Mouse (Mus musculus) liver, embryonic 15.5 days (tissue): ENCODE results near the gene Gng7. TPM values are rescaled to one million over a fixed set of nuclear protein-coding genes. Genes with fewer than 3 reads are reported as not detected.

ENCODE experiments used
- ATAC-seq: fragments of 200-750 bp; cut with Nextera tagmentation; 2 replicates; pipeline ENCODE4 v1.8.0; 2017; ENCODE audit warnings: moderate number of reproducible peaks, mild to moderate bottlenecking, moderate library complexity; ENCODE audit not compliant: insufficient read depth
- H3K27ac ChIP-seq: fragments of 300-500 bp; sonication (generic); replicated peaks from 2 replicates; pipeline ENCODE4 v1.5.1; 2015; ENCODE audit warnings: mild to moderate bottlenecking, inconsistent platforms
- H3K27me3 ChIP-seq: fragments of 300-500 bp; sonication (generic); 2 replicates; pipeline ENCODE4 v1.6.1; 2015; ENCODE audit warnings: mild to moderate bottlenecking, inconsistent platforms
- H3K36me3 ChIP-seq: fragments of 300-500 bp; sonication (generic); replicated peaks from 2 replicates; pipeline ENCODE4 v1.6.1; 2015; ENCODE audit warnings: moderate library complexity, mild to moderate bottlenecking, inconsistent platforms
- H3K4me1 ChIP-seq: fragments of 300-500 bp; sonication (generic); replicated peaks from 2 replicates; pipeline ENCODE4 v1.6.1; 2015; ENCODE audit warnings: inconsistent platforms
- H3K4me2 ChIP-seq: fragments of 300-500 bp; sonication (generic); 2 replicates; pipeline ENCODE4 v1.6.1; 2015; ENCODE audit warnings: moderate library complexity, mild to moderate bottlenecking, inconsistent platforms
- H3K4me3 ChIP-seq: fragments of 300-500 bp; sonication (generic); replicated peaks from 2 replicates; pipeline ENCODE4 v1.5.1; 2015; ENCODE audit warnings: mild to moderate bottlenecking, inconsistent platforms
- H3K9ac ChIP-seq: fragments of 300-500 bp; sonication (generic); 2 replicates; pipeline ENCODE4 v1.6.1; 2015; ENCODE audit warnings: moderate library complexity, mild to moderate bottlenecking, inconsistent platforms
- H3K9me3 ChIP-seq: fragments of 300-500 bp; sonication (generic); replicated peaks from 2 replicates; pipeline ENCODE4 v1.6.1; 2016; ENCODE audit warnings: inconsistent platforms
- WGBS: fragments of 180-500 bp; shearing (Covaris S2); methylation state at CpG from one replicate; pipeline ENCODE4 v1.1.7; 2015; ENCODE audit warnings: mixed read lengths; ENCODE audit not compliant: insufficient replicate concordance; 5-methylcytosine and 5-hydroxymethylcytosine counted together
- polyA plus RNA-seq: library from polyadenylated mRNA; unstranded; fragments of >200 nt; fragmentation: Nextera tagmentation; extraction: Ambion mirVana; gene quantifications from 2 replicates; pipeline ENCODE4 v1.2.1, GENCODE M21; 2015

The Gng7 gene
- polyA plus RNA-seq, 1 experiment from 2014 or later = 0.41 TPM

DNA sequence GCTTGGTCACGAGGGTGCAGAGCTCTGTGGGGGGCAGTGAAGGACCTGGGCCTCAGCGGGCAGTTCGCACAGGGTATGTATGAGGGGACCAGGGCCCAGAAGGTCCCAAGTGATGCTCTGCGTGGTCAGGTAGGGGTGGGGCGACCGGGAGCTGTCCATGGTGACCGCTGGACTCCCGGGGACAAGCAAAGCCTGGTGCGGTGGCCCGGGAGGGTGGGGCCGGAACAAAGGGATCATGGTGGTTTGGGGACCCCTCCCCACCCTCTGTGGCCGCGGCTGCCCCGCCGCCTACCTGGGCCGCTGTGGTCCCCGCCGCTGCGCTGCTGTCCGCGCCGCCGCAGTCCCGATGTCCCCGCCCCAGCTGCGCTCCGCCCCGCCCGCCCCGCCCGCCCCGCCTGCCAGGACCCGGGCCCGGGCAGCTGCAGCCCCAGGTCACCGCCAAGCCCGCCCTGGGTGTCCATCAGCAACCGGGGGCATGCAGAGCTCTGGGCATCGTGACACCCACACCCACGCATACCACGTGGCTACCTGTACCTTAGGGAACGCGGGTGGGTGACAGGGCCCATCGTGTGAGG, 10.4 kb upstream of the Gng7 start:
- H3K9ac ChIP-seq = no peak overlapping the region
- H3K4me1 ChIP-seq = peaks cover 5% of the 10 kb centered on the region
- H3K27me3 ChIP-seq = peaks cover 67% of the 10 kb centered on the region
- H3K4me2 ChIP-seq = peak overlapping the region; percentile 42
- 2% methylated on average over 43 of the region's 43 CpGs for WGBS
- no peak for ATAC-seq
- H3K36me3 ChIP-seq = no peaks in the 10 kb centered on the region
- H3K9me3 ChIP-seq = no peaks in the 10 kb centered on the region
- H3K4me3 ChIP-seq = peak overlapping the region; percentile 10; the same call in 1 of the 2 replicates
- no peak overlapping the region for H3K27ac ChIP-seq

DNA sequence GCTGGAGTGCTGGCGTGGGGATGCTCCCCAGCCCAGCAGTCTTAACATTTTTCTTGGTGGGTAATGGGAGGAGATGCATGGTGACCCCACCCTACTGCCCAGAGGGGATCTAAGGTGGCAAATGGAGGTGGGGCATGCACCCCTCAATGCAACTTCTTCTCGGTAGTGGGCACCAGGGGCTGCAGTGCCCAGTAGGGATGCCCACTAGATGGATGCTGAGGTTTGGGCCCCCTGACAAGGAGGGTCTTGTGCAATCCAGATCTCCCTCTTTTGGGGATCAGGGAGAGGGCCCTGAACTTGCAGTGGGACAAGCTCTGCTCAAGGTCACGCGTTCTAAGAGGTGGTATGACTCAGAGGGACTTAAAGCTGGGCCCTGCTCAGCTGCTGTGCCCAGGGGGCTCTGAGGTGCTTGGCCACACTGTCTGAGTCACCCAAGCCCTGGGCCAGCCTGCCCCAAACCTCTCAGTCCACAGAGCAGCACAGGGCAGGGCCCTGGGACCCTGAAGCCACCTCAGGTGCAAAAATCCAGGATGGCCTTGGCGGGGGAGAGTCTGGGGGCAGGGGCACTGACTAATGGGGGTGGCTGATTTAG, 9.7 kb upstream of the Gng7 start:
- Histone ChIP-seq H3K9me3 (no peaks in the 10 kb centered on the region), H3K4me2 (no peak overlapping the region), H3K4me3 (no peak overlapping the region), H3K4me1 (peaks cover 5% of the 10 kb centered on the region), H3K27me3 (peaks cover 67% of the 10 kb centered on the region), H3K9ac (no peak overlapping the region), H3K36me3 (no peaks in the 10 kb centered on the region), H3K27ac (no peak overlapping the region)
- 47% methylated on average over 5 of the region's 5 CpGs for WGBS
- ATAC-seq = no peak

DNA sequence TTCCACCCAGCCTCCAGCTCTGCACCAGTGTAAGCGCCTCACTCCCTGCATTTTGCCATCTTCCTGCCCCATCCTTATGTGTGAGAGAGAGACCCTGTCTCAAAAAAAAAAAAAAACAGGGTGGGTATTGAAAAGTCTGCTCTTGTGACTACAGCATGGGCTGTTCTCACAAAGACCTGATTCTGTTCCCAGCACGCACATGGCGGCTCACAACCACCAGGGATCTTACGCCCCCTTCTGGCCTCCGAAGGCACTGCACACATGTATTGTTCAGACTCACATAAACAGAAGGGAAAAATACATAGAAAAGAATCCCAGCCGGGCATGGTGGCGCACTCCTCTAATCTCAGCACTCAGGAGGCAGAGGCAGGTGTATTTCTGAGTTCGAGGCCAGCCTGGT, 8.0 kb upstream of the Gng7 start:
- H3K27me3 ChIP-seq = peaks cover 67% of the 10 kb centered on the region
- no peak overlapping the region for H3K27ac ChIP-seq
- no peak overlapping the region for H3K4me3 ChIP-seq
- H3K36me3 ChIP-seq = no peaks in the 10 kb centered on the region
- H3K9ac ChIP-seq = no peak overlapping the region
- H3K4me2 ChIP-seq = no peak overlapping the region
- no peak for ATAC-seq
- H3K4me1 ChIP-seq = peaks cover 5% of the 10 kb centered on the region
- 49% methylated on average over 8 of the region's 8 CpGs for WGBS
- H3K9me3 ChIP-seq = no peaks in the 10 kb centered on the region

DNA sequence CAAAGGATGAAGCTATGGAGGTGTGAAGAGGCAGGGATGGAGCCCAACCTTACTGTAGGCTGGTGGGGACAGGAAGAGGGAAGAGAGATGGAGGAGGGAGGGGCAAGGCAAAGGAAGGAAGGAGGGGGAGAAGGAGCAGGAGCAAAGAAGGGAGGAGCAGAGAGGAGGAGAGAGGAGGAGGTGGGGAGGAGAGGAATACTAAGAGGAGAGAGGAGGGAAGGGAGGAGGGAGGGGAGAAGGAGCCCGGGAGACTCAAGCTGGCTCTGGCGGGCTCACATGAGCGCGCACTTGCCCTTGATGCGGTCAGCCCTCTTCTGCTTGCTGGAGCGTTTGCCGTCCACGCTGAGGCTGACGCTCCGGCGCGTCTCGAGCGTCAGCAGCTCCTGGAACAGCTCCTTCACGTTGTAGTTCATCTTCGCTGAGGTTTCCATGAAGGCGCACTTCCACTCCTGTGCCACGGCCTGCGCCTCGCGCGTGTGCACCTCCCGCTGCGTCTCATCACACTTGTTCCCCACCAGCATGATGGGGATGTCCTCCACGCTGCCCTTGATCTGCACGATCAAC, 6.9 kb upstream of the Gng7 start:
- Histone ChIP-seq H3K27me3 (peaks cover 61% of the 10 kb centered on the region), H3K27ac (no peak overlapping the region), H3K9ac (no peak overlapping the region), H3K36me3 (no peaks in the 10 kb centered on the region), H3K4me1 (peaks cover 5% of the 10 kb centered on the region), H3K4me3 (no peak overlapping the region), H3K4me2 (no peak overlapping the region), H3K9me3 (no peaks in the 10 kb centered on the region)
- ATAC-seq = no peak
- WGBS = 10% methylated on average over 26 of the region's 26 CpGs

DNA sequence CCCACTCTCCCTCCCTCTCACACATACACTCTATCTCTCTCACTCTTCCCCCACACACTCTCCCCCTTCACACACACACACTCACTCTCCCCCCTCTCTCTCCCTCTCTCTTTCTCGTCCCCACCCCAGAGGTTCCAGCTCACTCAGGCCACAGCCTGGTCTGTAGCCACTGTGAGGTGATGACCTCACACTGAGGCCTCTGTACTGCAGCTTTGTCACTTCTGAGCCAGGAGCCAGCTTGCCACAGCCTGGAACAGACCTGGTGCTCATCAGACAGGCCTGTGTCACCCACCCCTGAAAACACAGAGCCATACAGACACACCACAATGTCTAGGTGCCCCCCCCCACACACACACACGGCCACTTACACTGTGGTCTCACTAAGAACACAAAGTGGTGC, 5.5 kb upstream of the Gng7 start:
- no peaks in the 10 kb centered on the region for H3K36me3 ChIP-seq

DNA sequence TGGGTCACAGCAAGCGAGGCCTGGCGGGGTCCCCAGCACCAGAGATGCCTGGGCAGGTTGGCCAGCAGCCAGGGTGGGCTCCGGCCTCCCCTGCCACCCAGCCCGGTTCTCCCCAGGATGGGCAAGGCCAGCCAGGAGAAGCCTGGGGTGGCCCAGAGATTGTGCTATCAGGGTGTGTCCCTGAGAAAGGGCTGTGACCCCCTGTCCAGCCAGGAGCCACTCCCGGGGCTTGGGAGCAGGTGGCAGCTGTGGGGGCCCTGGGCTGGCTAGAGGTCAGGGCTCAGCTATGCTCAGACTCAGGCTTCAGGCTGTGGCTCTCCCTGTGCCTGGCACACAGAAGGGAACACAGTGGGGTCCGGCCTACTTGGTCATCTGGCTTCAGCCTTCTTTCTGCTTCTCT, 4.9 kb upstream of the Gng7 start:
- no peak overlapping the region for H3K4me3 ChIP-seq
- no peak overlapping the region for H3K9ac ChIP-seq
- no peak for ATAC-seq
- no peak overlapping the region for H3K4me2 ChIP-seq
- no peak overlapping the region for H3K27ac ChIP-seq
- H3K9me3 ChIP-seq = no peaks in the 10 kb centered on the region
- H3K27me3 ChIP-seq = peaks cover 44% of the 10 kb centered on the region
- H3K36me3 ChIP-seq = no peaks in the 10 kb centered on the region
- 46% methylated on average over 6 of the region's 6 CpGs for WGBS
- peaks cover 14% of the 10 kb centered on the region for H3K4me1 ChIP-seq

More for the DNA sequence above, 5.5 kb upstream of the Gng7 start:
- Histone ChIP-seq H3K9me3 (no peaks in the 10 kb centered on the region), H3K4me3 (no peak overlapping the region), H3K27me3 (peaks cover 49% of the 10 kb centered on the region), H3K4me1 (peaks cover 11% of the 10 kb centered on the region), H3K27ac (no peak overlapping the region), H3K4me2 (no peak overlapping the region), H3K9ac (no peak overlapping the region)
- 35% methylated on average over 2 of the region's 2 CpGs for WGBS
- ATAC-seq = no peak

DNA sequence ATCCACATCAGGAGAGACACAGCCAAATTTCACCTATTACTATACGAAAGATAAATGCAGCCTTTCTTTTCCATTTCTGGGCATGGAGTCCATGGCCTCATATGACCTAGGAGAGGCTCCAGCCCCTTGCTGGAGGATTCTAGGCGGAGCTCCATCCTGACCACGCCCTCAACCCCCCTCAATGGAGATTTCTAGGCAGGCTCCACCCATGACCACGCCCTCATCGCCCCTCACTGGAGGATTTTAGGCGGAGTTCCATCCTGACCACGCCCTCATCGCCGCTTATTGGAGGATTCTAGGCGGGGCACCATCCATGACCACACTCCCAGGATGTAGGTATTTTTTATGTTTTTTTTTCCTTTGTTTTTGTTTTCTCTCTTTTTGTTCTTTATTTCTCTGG, 3.6 kb upstream of the Gng7 start:
- H3K27me3 ChIP-seq = peaks cover 30% of the 10 kb centered on the region
- H3K4me2 ChIP-seq = no peak overlapping the region
- 28% methylated on average over 10 of the region's 10 CpGs for WGBS
- no peaks in the 10 kb centered on the region for H3K9me3 ChIP-seq
- no peak overlapping the region for H3K27ac ChIP-seq
- no peak for ATAC-seq
- H3K36me3 ChIP-seq = no peaks in the 10 kb centered on the region
- peaks cover 20% of the 10 kb centered on the region for H3K4me1 ChIP-seq
- H3K9ac ChIP-seq = no peak overlapping the region
- no peak overlapping the region for H3K4me3 ChIP-seq

DNA sequence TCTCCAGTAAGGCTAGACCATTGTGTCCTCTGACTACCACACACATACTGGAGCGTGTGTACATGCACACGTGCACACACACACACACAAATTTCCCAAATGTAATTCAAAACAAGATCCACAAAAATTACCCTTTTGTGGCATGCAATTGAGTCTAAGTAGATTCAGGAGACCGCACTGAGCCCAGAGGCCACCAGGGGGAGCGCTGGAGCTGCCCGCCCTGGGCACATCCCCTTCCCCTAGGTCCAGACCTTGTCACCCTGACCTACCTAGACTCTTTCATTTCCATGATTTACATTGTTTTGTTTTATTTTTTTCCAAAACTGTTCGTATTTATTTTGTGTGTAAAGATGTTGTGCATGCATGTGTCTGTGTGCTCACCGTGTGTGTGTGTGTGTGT, 1.9 kb upstream of the Gng7 start:
- Histone ChIP-seq H3K4me2 (no peak overlapping the region), H3K27ac (no peak overlapping the region), H3K4me1 (peaks cover 20% of the 10 kb centered on the region), H3K27me3 (peaks cover 14% of the 10 kb centered on the region), H3K4me3 (no peak overlapping the region), H3K9me3 (no peaks in the 10 kb centered on the region), H3K9ac (no peak overlapping the region), H3K36me3 (no peaks in the 10 kb centered on the region)
- WGBS = 7% methylated on average over 7 of the region's 7 CpGs
- no peak for ATAC-seq

DNA sequence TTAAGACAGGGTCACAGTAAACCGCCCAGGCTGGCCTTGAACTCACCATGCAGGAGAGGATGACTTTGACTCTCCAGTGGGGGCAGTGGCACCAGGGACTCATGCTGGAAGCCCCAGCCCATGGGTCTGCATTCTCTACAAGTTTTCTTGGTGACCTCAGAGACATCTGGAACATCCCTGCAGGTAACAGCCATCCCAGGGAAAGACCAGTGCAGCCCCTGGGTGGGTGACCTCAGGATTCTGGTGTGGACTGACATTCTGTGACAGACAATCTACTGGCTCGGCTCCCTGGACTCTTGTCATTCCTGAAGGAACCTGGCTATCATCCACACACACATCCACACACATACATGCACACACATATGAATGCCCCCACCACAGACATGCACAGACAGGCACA, 921 bp upstream of the Gng7 start:
- Histone ChIP-seq H3K4me2 (peak overlapping the region; percentile 59), H3K27ac (no peak overlapping the region), H3K36me3 (no peaks in the 10 kb centered on the region), H3K27me3 (peaks cover 5% of the 10 kb centered on the region), H3K4me1 (peaks cover 20% of the 10 kb centered on the region), H3K9me3 (no peaks in the 10 kb centered on the region), H3K4me3 (no peak overlapping the region), H3K9ac (no peak overlapping the region)
- ATAC-seq = no peak
- 65% methylated on average over 2 of the region's 2 CpGs for WGBS

DNA sequence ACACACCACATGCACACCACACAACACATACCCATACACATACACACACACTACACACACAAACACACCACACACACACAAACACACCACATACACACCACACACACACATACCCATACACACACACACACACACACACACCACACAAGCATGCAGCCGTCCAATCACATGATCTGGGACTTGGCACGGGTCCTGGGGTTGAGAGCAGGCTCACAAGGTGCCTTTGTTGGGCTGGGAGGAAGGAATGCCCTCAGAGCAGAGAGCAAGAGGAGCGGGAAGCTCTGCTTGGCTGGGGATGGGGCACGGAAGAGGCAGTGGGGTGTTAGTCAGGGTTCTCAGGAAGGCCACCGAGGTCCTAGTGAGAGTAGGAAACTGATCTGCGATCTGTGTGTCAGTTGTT, 3.9 kb downstream of the Gng7 start:
- H3K36me3 ChIP-seq = no peaks in the 10 kb centered on the region
- no peak overlapping the region for H3K27ac ChIP-seq
- 61% methylated on average over 6 of the region's 6 CpGs for WGBS
- H3K4me1 ChIP-seq = peaks cover 18% of the 10 kb centered on the region
- no peak for ATAC-seq
- no peak overlapping the region for H3K4me2 ChIP-seq
- no peak overlapping the region for H3K4me3 ChIP-seq
- no peaks in the 10 kb centered on the region for H3K9me3 ChIP-seq
- H3K27me3 ChIP-seq = no peaks in the 10 kb centered on the region; the same call in 1 of the 2 replicates
- no peak overlapping the region for H3K9ac ChIP-seq

DNA sequence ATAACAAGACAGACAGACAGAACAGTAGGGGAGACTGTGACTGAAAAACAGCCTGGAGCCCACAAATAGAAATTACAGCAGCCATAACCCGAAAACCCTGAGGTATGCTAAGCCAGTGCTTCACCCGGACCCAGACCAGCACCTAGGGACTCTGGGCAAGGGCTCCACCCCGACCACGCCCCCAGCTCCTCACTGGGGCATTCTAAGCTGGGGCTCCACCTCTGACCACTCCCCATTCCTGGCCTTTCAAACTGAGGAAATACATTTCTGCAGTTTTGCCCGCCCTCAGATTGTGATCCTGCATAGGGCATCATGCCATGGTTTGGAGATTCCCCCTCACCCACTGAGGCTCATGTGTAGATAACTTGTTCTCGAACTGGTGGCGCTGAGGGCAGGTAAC, 7.5 kb downstream of the Gng7 start:
- no peak overlapping the region for H3K4me2 ChIP-seq
- ATAC-seq = no peak

More for the DNA sequence above, 7.5 kb downstream of the Gng7 start:
- Histone ChIP-seq H3K27ac (no peak overlapping the region), H3K4me3 (no peak overlapping the region), H3K4me1 (no peaks in the 10 kb centered on the region), H3K9ac (no peak overlapping the region), H3K27me3 (no peaks in the 10 kb centered on the region), H3K36me3 (no peaks in the 10 kb centered on the region), H3K9me3 (no peaks in the 10 kb centered on the region)
- 25% methylated on average over 7 of the region's 7 CpGs for WGBS
